Mouse (Mus musculus): Measurements from ENCODE around the gene Zfp820. TPM values are rescaled to one million over a fixed set of nuclear protein-coding genes. Genes with fewer than 3 reads are reported as not detected.
"Not testable (repeated sequence)": the region's sequence is repeated elsewhere in the genome, so short reads cannot be mapped to it uniquely, and the experiment has no call there.

The Zfp820 gene
- polyA plus RNA-seq (2015; fragmentation: Nextera tagmentation; extraction: Ambion mirVana): 7.7 and 8.5 TPM in 2 replicates

DNA sequence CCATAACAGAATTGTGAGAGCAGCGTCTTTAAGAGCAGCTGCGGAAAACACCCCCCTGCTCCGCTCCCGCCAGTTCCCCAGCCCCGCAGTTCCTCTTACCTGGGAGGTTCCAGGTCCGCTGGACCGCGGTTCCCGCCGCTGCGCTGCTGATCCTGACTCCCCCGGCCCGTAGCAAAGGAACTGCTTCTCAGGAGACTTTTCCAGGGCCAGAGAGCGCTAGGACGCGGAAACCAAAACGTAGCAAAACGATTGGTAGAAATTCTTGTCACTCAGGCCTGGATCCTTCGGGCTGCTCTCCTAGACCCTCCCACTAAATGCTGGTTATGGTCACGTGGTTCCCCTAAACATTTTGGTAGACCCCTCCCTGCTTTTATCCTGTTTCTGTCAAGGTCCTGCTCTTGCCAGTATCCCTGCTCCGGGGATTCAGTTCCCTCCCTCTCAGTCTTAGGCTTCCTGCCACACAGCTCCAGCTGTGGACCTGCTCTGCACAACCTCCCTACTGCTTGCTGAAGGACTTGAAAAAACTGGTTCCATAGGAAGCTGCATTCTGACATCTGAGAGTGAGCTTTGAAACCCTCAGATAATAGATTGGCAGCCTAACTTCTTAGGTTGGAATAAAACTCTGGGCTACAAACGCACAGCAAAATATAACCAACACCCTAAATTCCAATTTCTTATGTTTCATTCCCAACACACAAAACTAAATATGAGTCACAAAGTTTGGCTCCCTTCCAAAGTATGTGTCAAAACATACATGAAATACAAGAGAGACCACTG lies at the start of gene Zfp820:
TSS of gene Zfp820 (minus strand) at position 228 of the 777 bp plus-strand sequence.
- H3K27me3 ChIP-seq: no peaks in the 10 kb centered on the region
- 3% methylated on average over 22 of the region's 22 CpGs for WGBS

DNA sequence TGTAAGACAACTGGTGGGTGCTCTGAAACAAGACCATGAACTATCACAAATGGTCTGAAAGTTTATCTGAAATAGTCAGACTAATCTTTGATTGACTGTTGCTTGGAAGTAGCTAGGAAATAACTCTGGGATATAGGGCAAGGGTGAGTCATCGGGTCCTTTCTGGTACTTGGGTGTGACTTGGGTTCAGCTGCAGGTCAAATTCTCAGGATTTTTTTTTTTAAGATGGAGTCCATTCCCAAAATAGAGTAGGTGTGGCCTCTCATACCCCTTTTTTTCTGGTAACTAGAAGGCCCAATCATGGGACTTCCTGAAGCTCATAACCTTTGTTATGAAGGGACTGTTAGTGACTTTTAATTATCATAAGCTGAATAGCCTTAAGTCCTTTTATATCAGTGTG lies 25.7 kb upstream of the Zfp820 start:
- Histone ChIP-seq H3K9ac (no peak overlapping the region), H3K36me3 (no peaks in the 10 kb centered on the region), H3K9me3 (no peaks in the 10 kb centered on the region), H3K4me3 (no peak overlapping the region), H3K27ac (no peak overlapping the region), H3K4me1 (no peaks in the 10 kb centered on the region), H3K4me2 (no peak overlapping the region), H3K27me3 (no peaks in the 10 kb centered on the region)
- WGBS: 56% methylated on average over 1 of the region's 1 CpGs
- no peak for ATAC-seq (ENCODE audit: borderline replicate concordance, extremely low read depth, low FRiP score, low TSS enrichment)

More for the DNA sequence above, at the start of gene Zfp820:
- H3K4me3 ChIP-seq: peak within 1 kb of the TSS; percentile 75
- peak within 1 kb of the TSS; percentile 58 for H3K4me2 ChIP-seq
- H3K9me3 ChIP-seq: no peaks in the 10 kb centered on the region
- H3K36me3 ChIP-seq: no peaks in the 10 kb centered on the region
- H3K27ac ChIP-seq: peak within 1 kb of the TSS; percentile 78
- H3K9ac ChIP-seq: peak within 1 kb of the TSS; percentile 84
- H3K4me1 ChIP-seq: 0 out of 2 replicates have a peak, but pooled peaks cover 3% of the 10 kb centered on the region
- ATAC-seq (ENCODE audit: borderline replicate concordance, extremely low read depth, low FRiP score, low TSS enrichment): peak; percentile 99

DNA sequence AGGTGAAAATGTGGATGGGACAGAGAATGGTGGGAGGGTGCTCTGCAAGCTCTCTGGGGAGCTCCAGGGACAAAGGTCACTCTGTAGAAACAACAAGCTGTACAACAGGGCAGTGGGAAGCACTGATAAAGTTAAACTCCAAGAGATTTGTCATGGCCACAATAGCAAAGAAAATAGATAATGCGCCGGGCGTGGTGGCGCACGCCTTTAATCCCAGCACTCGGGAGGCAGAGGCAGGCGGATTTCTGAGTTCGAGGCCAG lies 680 bp upstream of the Zfp820 start:
- not testable (repeated sequence) for H3K36me3 ChIP-seq, H3K27me3 ChIP-seq, H3K4me1 ChIP-seq, H3K9me3 ChIP-seq, H3K4me3 ChIP-seq, H3K9ac ChIP-seq, H3K27ac ChIP-seq, H3K4me2 ChIP-seq
- WGBS: 87% methylated on average over 8 of the region's 8 CpGs
- peak; percentile 16; the same call in 1 of the 2 replicates for ATAC-seq (ENCODE audit: borderline replicate concordance, extremely low read depth, low FRiP score, low TSS enrichment)

DNA sequence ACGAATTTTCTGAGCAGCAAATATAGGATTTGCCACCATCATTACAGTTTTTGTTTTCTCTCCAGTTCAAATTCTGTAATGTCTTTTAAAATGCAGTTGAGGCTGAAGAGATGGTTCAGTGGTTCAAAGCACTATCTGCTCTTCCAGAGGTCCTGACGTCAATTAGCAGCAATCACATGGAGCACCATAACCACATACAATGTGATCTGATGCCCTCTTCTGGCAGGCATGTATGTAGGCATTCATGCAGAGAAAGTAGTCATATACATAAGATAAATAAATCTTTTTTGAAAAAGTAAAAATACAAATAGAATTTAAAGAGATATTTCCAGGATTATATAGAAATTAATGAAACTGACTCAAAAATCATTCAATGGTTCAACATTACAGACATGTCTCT lies 7.1 kb downstream of the Zfp820 start:
- Histone ChIP-seq H3K9me3 (no peaks in the 10 kb centered on the region), H3K27me3 (no peaks in the 10 kb centered on the region), H3K36me3 (no peaks in the 10 kb centered on the region), H3K9ac (no peak overlapping the region), H3K4me3 (no peak overlapping the region), H3K4me1 (no peaks in the 10 kb centered on the region), H3K4me2 (no peak overlapping the region), H3K27ac (no peak overlapping the region)
- no peak for ATAC-seq (ENCODE audit: borderline replicate concordance, extremely low read depth, low FRiP score, low TSS enrichment)
- 50% methylated on average over 2 of the region's 2 CpGs for WGBS

DNA sequence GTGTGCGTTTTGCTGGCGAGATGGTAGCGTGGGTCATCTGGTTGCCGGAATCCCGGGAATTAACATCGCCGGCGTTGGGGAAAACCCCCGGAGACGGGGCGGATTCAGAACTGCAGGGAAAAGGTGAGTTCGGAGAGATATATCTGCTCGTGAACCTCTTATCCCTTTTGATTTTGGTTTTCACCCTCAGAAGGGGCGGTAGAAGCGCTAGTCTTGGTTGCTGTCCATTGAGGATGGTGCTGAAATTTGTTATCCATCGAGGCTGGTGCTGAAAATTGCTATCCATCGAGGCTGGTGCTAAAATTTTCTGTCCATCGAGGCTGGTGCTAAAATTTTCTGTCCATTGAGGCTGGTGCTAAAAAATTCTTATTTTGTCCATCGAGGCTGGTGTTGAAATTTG lies 44.2 kb downstream of the Zfp820 start:
- H3K9ac ChIP-seq; H3K9me3 ChIP-seq; ATAC-seq (ENCODE audit: borderline replicate concordance, extremely low read depth, low FRiP score, low TSS enrichment); H3K36me3 ChIP-seq; H3K4me1 ChIP-seq; H3K27ac ChIP-seq; H3K4me2 ChIP-seq; H3K4me3 ChIP-seq; H3K27me3 ChIP-seq: not testable (repeated sequence)
- 45% methylated on average over 19 of the region's 19 CpGs for WGBS

DNA sequence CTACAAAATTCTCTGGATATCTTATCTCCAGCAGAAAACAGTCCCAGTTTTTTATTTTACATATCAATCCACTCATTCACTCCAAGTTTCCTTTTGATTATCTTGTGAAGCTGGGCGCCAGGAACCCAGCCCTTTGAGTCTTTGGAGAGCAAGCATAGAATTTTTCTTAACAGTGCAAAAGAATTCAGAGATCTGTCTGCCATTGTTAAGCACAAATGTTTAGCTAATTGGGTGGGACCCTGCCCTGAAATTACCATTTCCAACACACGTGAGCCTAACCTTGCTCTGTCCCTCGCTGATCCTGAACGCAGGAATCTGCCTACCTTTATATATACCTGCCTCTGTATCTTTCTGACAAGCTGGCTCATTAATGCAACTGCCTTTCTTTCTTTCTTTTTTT lies 53.3 kb downstream of the Zfp820 start:
- no peak overlapping the region for H3K27ac ChIP-seq
- 79% methylated on average over 4 of the region's 4 CpGs for WGBS
- H3K4me3 ChIP-seq: no peak overlapping the region
- no peaks in the 10 kb centered on the region for H3K4me1 ChIP-seq
- H3K36me3 ChIP-seq: no peaks in the 10 kb centered on the region
- H3K9ac ChIP-seq: no peak overlapping the region
- ATAC-seq (ENCODE audit: borderline replicate concordance, extremely low read depth, low FRiP score, low TSS enrichment): no peak
- H3K4me2 ChIP-seq: no peak overlapping the region
- no peaks in the 10 kb centered on the region for H3K9me3 ChIP-seq
- no peaks in the 10 kb centered on the region for H3K27me3 ChIP-seq

DNA sequence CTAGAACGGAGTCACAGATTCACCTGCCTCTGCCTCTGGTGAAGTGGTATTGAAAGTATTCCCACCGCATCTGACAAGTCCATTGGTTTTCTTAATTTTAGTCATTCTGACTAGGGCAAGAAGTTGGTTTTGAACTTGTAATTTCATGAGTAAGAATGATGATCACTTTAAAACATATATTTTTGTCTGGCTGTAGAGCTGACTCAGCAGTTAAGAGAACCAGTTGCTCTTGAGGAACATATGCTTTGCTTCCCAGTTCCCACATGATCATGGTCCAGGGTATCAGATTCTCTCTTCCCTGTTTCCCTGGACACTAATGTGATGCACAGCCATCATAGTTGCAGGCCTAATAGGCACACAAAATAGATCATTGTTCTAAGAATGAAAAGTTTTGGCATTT lies 75.2 kb downstream of the Zfp820 start:
- no peak overlapping the region for H3K4me3 ChIP-seq
- no peak for ATAC-seq (ENCODE audit: borderline replicate concordance, extremely low read depth, low FRiP score, low TSS enrichment)
- H3K4me1 ChIP-seq: no peaks in the 10 kb centered on the region
- no peak overlapping the region for H3K4me2 ChIP-seq
- no peak overlapping the region for H3K27ac ChIP-seq
- H3K27me3 ChIP-seq: no peaks in the 10 kb centered on the region
- no peaks in the 10 kb centered on the region for H3K36me3 ChIP-seq
- H3K9ac ChIP-seq: no peak overlapping the region
- WGBS: 83% methylated on average over 2 of the region's 2 CpGs
- no peaks in the 10 kb centered on the region for H3K9me3 ChIP-seq

Other genes starting within 250 kb of the Zfp820 start
- 2.9 and 3.5 TPM in 2 replicates for gene Zfp983, start 195.1 kb downstream of the Zfp820 start, polyA plus RNA-seq (2015; fragmentation: Nextera tagmentation; extraction: Ambion mirVana)
- 6.3 and 7.0 TPM in 2 replicates for gene Gm10226, start 153.9 kb downstream of the Zfp820 start, polyA plus RNA-seq (2015; fragmentation: Nextera tagmentation; extraction: Ambion mirVana)
- 12.3 and 12.8 TPM in 2 replicates for gene Zfp760, start 138.0 kb downstream of the Zfp820 start, polyA plus RNA-seq (2015; fragmentation: Nextera tagmentation; extraction: Ambion mirVana)
- 7.0 and 7.1 TPM in 2 replicates for gene Zfp229, start 115.0 kb downstream of the Zfp820 start, polyA plus RNA-seq (2015; fragmentation: Nextera tagmentation; extraction: Ambion mirVana)
- gene Zfp995, start 64.2 kb upstream of the Zfp820 start, polyA plus RNA-seq (2015; fragmentation: Nextera tagmentation; extraction: Ambion mirVana): 5.1 and 6.4 TPM in 2 replicates
- gene Zfp942, start 116.7 kb upstream of the Zfp820 start, polyA plus RNA-seq (2015; fragmentation: Nextera tagmentation; extraction: Ambion mirVana): 17.9 and 18.9 TPM in 2 replicates
- 14.8 and 16.9 TPM in 2 replicates for gene Zfp943, start 116.8 kb upstream of the Zfp820 start, polyA plus RNA-seq (2015; fragmentation: Nextera tagmentation; extraction: Ambion mirVana)

Measured in lung, embryonic 15.5 days (tissue).